Mouse (Mus musculus): ENCODE measurements around the gene Gm21860. TPM values are rescaled to one million over a fixed set of nuclear protein-coding genes. Genes with fewer than 3 reads are reported as not detected.
"Not testable (repeated sequence)": the region's sequence is repeated elsewhere in the genome, so short reads cannot be mapped to it uniquely, and the experiment has no call there.

Gm21860 gene
- total and polyA plus RNA-seq, 3 experiments = not detected

DNA sequence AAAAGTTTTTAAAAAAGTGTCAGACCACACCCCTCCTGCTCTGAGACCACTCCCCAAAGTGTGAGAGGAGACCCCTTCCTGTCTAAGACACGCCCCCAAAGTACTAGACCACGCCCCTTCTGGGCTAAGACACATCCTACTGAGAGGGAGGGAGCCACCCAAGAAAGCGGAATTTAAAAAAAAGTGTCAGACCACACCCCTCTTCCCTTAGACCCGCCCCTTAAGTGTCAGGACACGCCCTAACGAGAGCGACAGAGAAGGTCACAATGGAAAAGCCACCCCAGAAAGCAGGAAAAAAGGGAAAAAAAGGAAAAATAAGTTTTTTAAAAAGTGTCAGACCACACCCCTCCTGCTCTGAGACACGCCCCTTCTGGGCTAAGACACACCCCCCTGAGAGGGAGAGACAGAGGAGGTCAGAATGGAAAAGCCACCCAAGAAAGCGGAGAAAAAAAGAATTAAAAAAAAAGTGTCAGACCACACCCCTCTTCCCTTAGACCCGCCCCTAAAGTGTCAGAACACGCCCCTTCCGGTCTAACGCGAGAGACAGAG is 14.5 kb downstream of the Gm21860 start:
- Histone ChIP-seq H3K9me3 (replicated peaks) (peaks cover 32% of the 10 kb centered on the region), H3K4me3 (ENCODE audit: low read depth, low read length) (no peak overlapping the region), H3K4me1 (ENCODE audit: insufficient read depth, low read depth, low read length) (peaks cover 9% of the 10 kb centered on the region), H3K27me3 (ENCODE audit: insufficient read depth, low read length) (peaks cover 4% of the 10 kb centered on the region; the same call in 1 of the 2 replicates), H3K36me3 (replicated peaks) (peaks cover 45% of the 10 kb centered on the region)
- TF ChIP-seq GATA2 (IDR thresholded peaks at IDR 0.05; ENCODE audit: borderline replicate concordance, low read depth, low read length) (no peak), POLR2AphosphoS5 (IDR thresholded peaks at IDR 0.05; ENCODE audit: insufficient replicate concordance, low read depth, low read length) (no peak), TAL1 (conservative IDR thresholded peaks at IDR 0.05; ENCODE audit: low read depth, low read length) (no peak), GATA1 (IDR thresholded peaks at IDR 0.05; ENCODE audit: borderline replicate concordance, low read length) (no peak), CTCF (IDR thresholded peaks at IDR 0.05; ENCODE audit: low read depth, low read length) (no peak)
- peak; percentile 78 for DNase-seq (ENCODE audit: low spot score)
- ATAC-seq (ENCODE audit: extremely low read depth, insufficient number of reproducible peaks, low FRiP score, poor library complexity, severe bottlenecking) = peak; percentile 23

DNA sequence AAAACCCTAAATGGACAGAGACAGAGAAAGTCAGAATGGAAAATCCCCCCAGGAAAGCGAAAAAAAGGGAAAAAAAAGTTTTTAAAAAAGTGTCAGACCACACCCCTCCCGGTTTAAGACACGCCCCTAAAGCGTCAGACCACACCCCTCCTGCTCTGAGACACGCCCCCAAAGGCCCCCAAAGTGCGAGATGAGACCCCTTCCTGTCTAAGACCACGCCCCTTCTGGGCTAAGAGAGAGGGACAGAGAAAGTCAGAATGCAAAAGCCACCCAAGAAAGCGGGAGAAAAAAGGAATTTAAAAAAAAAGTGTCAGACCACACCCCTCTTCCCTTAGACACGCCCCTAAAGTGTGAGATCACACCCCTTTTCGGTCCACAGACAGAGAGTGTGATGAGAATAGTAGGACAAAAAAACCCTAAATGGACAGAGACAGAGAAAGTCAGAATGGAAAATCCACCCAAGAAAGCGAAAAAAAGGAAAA is 15.0 kb downstream of the Gm21860 start:
- ATAC-seq (ENCODE audit: extremely low read depth, insufficient number of reproducible peaks, low FRiP score, poor library complexity, severe bottlenecking) (peak; percentile 30), DNase-seq (ENCODE audit: low spot score) (peak; percentile 68)
- H3K36me3 ChIP-seq (replicated peaks) = peaks cover 45% of the 10 kb centered on the region

DNA sequence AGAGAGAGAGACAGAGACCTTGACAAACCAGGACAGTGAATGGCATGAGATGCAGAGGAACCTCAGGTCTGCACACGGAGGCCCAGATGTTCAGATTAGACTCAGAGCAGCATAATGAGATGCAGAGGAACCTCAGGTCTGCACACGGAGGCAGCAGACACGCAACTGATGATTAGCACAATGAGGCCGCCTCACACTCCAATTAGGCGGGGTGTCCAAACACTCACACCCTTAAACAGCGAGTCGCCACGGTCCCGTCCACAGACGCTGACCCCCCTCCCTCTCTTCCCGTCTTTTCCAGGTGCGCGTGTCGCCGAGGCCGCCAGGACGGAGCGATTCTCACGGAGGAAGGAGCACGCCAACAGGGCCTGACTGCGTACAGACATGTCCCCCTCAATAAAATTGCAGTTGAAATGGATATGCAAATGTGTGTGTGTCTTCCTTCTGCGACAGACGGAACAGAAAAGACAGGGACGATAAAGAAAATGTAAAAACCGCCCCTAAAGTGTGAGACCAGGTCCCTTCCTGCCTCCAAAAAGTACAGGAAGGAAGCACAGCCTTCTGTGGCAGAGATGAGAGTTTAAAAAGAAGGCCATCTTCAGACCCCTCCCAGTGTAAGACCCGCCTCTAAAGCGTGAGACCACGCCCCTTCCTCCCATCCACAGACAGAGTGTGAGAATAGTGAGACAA is 15.6 kb downstream of the Gm21860 start:
- Histone ChIP-seq H3K4me3 (ENCODE audit: low read depth, low read length) (peak overlapping the region; percentile 4; the same call in 1 of the 2 replicates), H3K9me3 (replicated peaks) (peaks cover 34% of the 10 kb centered on the region)
- ATAC-seq (ENCODE audit: extremely low read depth, insufficient number of reproducible peaks, low FRiP score, poor library complexity, severe bottlenecking) = not testable (repeated sequence)

More for the DNA sequence above, 15.0 kb downstream of the Gm21860 start:
- not testable (repeated sequence) for H3K27me3 ChIP-seq (ENCODE audit: insufficient read depth, low read length); H3K4me1 ChIP-seq (ENCODE audit: insufficient read depth, low read depth, low read length); H3K4me3 ChIP-seq (ENCODE audit: low read depth, low read length)
- peaks cover 32% of the 10 kb centered on the region for H3K9me3 ChIP-seq (replicated peaks)

DNA sequence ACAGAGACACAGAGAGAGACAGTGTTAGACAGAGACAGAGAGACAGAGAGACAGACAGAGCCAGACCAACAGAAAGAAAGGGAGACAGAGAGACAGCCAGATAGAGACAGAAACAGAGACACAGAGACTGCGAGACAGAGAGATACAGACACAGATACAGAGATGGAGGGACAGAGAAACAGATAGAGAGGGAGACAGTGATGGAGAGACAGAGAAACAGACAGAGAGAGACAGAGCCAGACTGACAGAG is 16.3 kb downstream of the Gm21860 start:
- Histone ChIP-seq H3K4me3 (ENCODE audit: low read depth, low read length) (no peak overlapping the region), H3K27me3 (ENCODE audit: insufficient read depth, low read length) (peaks cover 4% of the 10 kb centered on the region; the same call in 1 of the 2 replicates), H3K36me3 (replicated peaks) (peaks cover 49% of the 10 kb centered on the region), H3K4me1 (ENCODE audit: insufficient read depth, low read depth, low read length) (peaks cover 9% of the 10 kb centered on the region), H3K9me3 (replicated peaks) (peaks cover 34% of the 10 kb centered on the region)
- TF ChIP-seq POLR2AphosphoS5 (IDR thresholded peaks at IDR 0.05; ENCODE audit: insufficient replicate concordance, low read depth, low read length) (no peak), GATA1 (IDR thresholded peaks at IDR 0.05; ENCODE audit: borderline replicate concordance, low read length) (no peak), CTCF (IDR thresholded peaks at IDR 0.05; ENCODE audit: low read depth, low read length) (no peak), TAL1 (conservative IDR thresholded peaks at IDR 0.05; ENCODE audit: low read depth, low read length) (no peak), GATA2 (IDR thresholded peaks at IDR 0.05; ENCODE audit: borderline replicate concordance, low read depth, low read length) (no peak)
- ATAC-seq (ENCODE audit: extremely low read depth, insufficient number of reproducible peaks, low FRiP score, poor library complexity, severe bottlenecking) (no peak), DNase-seq (ENCODE audit: low spot score) (no peak)

More for the DNA sequence above, 15.6 kb downstream of the Gm21860 start:
- peak; percentile 60 for DNase-seq (ENCODE audit: low spot score)
- peaks cover 49% of the 10 kb centered on the region for H3K36me3 ChIP-seq (replicated peaks)
- not testable (repeated sequence) for H3K4me1 ChIP-seq (ENCODE audit: insufficient read depth, low read depth, low read length); H3K27me3 ChIP-seq (ENCODE audit: insufficient read depth, low read length)

DNA sequence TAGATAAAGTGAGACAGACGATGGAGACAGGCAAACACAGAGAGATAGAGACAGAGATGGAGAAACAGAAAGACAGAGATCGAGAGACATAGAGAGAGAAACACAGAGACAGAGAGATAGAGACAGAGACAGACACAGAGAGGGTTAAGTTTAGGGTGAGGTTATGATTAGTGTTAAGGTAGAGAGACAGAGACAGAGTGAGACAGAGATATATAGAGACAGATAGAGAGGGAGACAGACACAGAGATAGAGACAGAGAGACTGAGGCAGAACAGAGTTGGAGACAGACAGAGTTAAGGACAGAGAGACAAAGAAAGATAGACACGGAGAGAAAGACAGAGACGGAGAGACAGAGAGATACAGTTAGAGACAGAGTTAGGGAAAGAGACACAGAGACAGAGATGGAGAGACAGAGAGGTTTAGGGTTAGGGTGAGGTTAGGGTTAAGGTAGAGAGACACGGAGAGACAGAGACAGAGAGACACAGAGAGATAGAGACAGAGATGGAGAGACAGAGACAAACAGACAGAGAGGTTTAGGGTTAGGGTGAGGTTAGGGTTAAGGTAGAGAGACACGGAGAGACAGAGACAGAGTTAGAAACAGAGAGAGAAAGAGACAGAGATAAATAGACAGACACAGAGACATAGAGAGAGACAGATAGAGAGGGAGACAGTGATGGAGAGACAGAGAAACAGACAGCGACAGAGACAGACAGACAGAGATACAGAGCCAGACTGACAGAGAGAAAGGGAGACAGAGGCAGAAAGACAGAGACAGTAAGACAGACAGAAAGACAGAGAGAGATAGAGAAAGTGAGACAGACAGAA is 16.8 kb downstream of the Gm21860 start:
- no peak for ATAC-seq (ENCODE audit: extremely low read depth, insufficient number of reproducible peaks, low FRiP score, poor library complexity, severe bottlenecking)
- H3K27me3 ChIP-seq (ENCODE audit: insufficient read depth, low read length) = peaks cover 4% of the 10 kb centered on the region; the same call in 1 of the 2 replicates
- peaks cover 49% of the 10 kb centered on the region for H3K36me3 ChIP-seq (replicated peaks)
- DNase-seq (ENCODE audit: low spot score) = peak; percentile 6
- no peak for TF ChIP-seq CTCF (IDR thresholded peaks at IDR 0.05; ENCODE audit: low read depth, low read length)
- no peak for TF ChIP-seq POLR2AphosphoS5 (IDR thresholded peaks at IDR 0.05; ENCODE audit: insufficient replicate concordance, low read depth, low read length)
- TF ChIP-seq GATA2 (IDR thresholded peaks at IDR 0.05; ENCODE audit: borderline replicate concordance, low read depth, low read length) = no peak
- H3K9me3 ChIP-seq (replicated peaks) = peaks cover 34% of the 10 kb centered on the region
- H3K4me3 ChIP-seq (ENCODE audit: low read depth, low read length) = no peak overlapping the region
- peaks cover 9% of the 10 kb centered on the region for H3K4me1 ChIP-seq (ENCODE audit: insufficient read depth, low read depth, low read length)

DNA sequence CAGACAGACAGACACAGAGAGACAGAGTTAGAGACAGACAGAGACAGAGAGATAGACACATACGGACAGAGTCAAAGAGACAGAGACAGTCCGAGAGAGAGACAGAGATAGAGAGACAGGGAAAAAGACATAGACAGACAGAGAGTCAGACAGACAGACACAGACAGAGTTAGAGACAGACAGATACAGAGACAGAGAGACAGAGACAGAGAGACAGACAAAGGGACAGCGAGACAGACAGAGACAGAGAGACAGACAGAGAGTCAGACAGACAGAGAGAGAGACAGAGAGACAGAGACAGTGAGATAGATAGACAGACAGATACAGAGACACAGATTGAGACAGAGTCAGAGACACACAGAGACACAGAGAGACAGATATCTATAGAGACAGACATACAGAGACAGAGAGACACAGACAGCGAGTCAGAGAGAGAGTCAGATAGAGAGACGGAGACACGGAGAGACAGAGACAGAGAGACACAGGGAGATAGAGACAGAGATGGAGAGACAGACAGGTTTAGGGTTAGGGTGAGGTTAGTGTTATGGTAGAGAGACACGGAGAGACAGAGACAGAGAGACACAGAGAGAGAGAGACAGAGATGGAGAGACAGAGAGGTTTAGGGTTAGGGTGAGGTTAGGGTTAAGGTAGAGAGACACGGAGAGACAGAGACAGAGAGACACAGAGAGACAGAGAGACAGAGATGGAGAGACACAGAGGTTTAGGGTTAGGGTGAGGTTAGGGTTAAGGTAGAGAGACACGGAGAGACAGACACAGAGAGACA is 18.2 kb downstream of the Gm21860 start:
- DNase-seq (ENCODE audit: low spot score); H3K4me1 ChIP-seq (ENCODE audit: insufficient read depth, low read depth, low read length); H3K4me3 ChIP-seq (ENCODE audit: low read depth, low read length); H3K27me3 ChIP-seq (ENCODE audit: insufficient read depth, low read length); ATAC-seq (ENCODE audit: extremely low read depth, insufficient number of reproducible peaks, low FRiP score, poor library complexity, severe bottlenecking): not testable (repeated sequence)
- Histone ChIP-seq H3K36me3 (replicated peaks) (peaks cover 46% of the 10 kb centered on the region), H3K9me3 (replicated peaks) (peaks cover 28% of the 10 kb centered on the region)

DNA sequence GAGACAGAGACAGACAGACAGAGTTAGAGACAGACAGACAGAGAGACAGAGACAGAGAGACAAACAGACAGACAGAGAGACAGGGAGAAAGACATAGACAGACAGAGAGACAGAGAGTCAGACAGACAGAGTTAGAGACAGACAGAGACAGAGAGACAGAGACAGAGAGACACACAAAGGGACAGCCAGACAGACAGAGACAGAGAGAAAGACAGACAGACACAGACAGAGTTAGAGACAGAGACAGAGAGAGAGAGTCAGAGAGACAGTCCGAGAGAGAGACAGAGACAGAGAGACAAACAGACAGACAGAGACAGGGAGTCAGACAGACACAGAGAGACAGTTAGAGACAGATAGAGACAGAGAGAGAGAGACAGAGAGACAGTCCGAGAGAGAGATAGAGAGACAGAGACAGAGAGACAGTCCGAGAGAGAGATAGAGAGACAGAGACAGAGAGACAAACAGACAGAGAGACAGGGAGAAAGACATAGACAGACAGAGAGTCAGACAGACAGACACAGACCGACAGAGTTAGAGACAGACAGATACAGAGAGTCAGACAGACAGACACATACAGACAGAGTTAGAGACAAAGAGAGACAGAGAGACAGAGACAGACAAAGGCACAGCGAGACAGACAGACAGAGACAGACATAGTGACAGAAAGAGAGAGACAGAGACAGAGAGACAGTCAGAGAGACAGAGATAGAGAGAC is 19.3 kb downstream of the Gm21860 start:
- H3K4me1 ChIP-seq (ENCODE audit: insufficient read depth, low read depth, low read length); DNase-seq (ENCODE audit: low spot score); H3K27me3 ChIP-seq (ENCODE audit: insufficient read depth, low read length); ATAC-seq (ENCODE audit: extremely low read depth, insufficient number of reproducible peaks, low FRiP score, poor library complexity, severe bottlenecking); H3K4me3 ChIP-seq (ENCODE audit: low read depth, low read length): not testable (repeated sequence)
- peaks cover 37% of the 10 kb centered on the region for H3K36me3 ChIP-seq (replicated peaks)
- H3K9me3 ChIP-seq (replicated peaks) = peaks cover 21% of the 10 kb centered on the region

DNA sequence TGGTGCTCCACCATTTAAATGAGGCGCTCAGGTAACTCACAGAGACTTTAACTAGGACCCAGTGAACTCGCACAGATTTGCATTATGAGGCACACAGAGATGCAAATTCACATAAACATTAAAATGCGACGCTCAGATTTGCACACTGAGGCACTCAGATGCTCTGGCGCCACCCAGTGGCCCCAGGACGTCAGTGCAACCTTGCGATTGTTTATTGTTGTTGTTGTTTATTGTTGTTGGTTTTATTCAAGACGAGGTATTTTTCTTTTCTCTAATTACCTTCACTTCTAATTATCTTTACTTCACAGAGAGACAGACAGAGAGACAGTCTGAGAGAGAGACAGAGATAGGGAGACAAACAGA is 20.3 kb downstream of the Gm21860 start:
- H3K4me1 ChIP-seq (ENCODE audit: insufficient read depth, low read depth, low read length); H3K4me3 ChIP-seq (ENCODE audit: low read depth, low read length); H3K27me3 ChIP-seq (ENCODE audit: insufficient read depth, low read length); ATAC-seq (ENCODE audit: extremely low read depth, insufficient number of reproducible peaks, low FRiP score, poor library complexity, severe bottlenecking): not testable (repeated sequence)
- H3K9me3 ChIP-seq (replicated peaks) = peaks cover 15% of the 10 kb centered on the region
- peaks cover 28% of the 10 kb centered on the region for H3K36me3 ChIP-seq (replicated peaks)
- DNase-seq (ENCODE audit: low spot score) = peak; percentile 40

DNA sequence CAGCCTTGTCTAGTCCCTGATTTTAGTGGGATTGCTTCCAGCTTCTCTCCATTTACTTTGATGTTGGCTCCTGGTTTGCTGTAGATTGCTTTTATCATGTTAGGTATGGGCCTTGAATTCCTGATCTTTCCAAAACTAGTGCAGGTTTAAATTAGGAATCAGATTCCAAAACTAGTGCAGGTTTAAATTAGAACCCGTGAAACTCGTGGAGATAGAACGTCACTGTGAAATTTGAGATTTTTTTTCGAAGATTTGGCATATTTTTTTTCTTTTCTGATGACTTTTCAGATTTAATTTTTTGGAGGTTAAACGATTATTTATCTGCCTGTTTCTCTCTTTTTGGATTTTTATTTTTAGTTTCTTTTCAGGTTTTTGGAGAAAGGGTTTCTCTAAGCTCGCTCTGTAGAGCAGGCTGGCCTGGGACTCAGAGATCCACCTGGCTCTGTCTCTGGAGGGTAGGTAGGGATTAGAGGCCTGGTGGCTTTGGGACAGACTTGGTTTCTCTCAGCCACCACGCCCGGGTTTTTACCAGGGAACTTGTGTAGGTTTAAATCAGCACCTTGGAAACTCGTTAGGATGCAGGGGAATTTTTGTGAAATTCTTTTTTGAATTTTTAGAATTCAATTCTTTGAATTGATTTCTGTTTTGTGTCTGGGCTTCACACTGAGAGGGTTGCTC is 20.8 kb downstream of the Gm21860 start:
- Histone ChIP-seq H3K9me3 (replicated peaks) (peaks cover 10% of the 10 kb centered on the region), H3K36me3 (replicated peaks) (peaks cover 22% of the 10 kb centered on the region)
- not testable (repeated sequence) for H3K4me3 ChIP-seq (ENCODE audit: low read depth, low read length); ATAC-seq (ENCODE audit: extremely low read depth, insufficient number of reproducible peaks, low FRiP score, poor library complexity, severe bottlenecking); H3K4me1 ChIP-seq (ENCODE audit: insufficient read depth, low read depth, low read length); H3K27me3 ChIP-seq (ENCODE audit: insufficient read depth, low read length); DNase-seq (ENCODE audit: low spot score)

Data from G1E (cell line).